Mouse (Mus musculus) brown adipose tissue, adult 24 weeks (tissue): ENCODE measurements around the gene Dhx40. TPM values are rescaled to one million over a fixed set of nuclear protein-coding genes. Genes with fewer than 3 reads are reported as not detected.

Experiments used
- H3K27ac ChIP-seq: fragments of 200-500 bp; replicated peaks from 2 replicates; pipeline ENCODE4 v1.5.1; 2012; ENCODE audit warnings: low read depth, mild to moderate bottlenecking, low read length
- H3K4me1 ChIP-seq: fragments of 200-500 bp; 2 replicates; pipeline ENCODE4 v1.6.1; 2012; ENCODE audit warnings: low read length, mixed read lengths; ENCODE audit not compliant: control insufficient read depth, insufficient read depth, insufficient read length
- H3K4me3 ChIP-seq: fragments of 200-500 bp; 2 replicates; pipeline ENCODE4 v1.5.1; 2012; ENCODE audit warnings: low read depth, mild to moderate bottlenecking, low read length, moderate library complexity; ENCODE audit not compliant: insufficient read depth
- polyA plus RNA-seq: library from polyadenylated mRNA; stranded (reverse); fragments of >200 nt; gene quantifications from 2 replicates; pipeline ENCODE4 v1.2.4, GENCODE M21; 2012; ENCODE audit not compliant: missing spikeins, insufficient read depth, insufficient read length

Dhx40 gene
- polyA plus RNA-seq, result 18.5 and 20.4 TPM in 2 replicates

- Histone ChIP-seq H3K4me3 (peak within 1 kb of the TSS; percentile 79), H3K4me1 (no peaks in the 10 kb centered on the region), H3K27ac (peak within 1 kb of the TSS; percentile 57)
Observed at GRCm38 (mm10) chr11:86807505-86807989, at the start of gene Dhx40. Gene Dhx40, minus strand, starts transcription at chr11:86807746.

- peaks cover 17% of the 10 kb centered on the region for H3K4me1 ChIP-seq
- no peak overlapping the region for H3K27ac ChIP-seq
- H3K4me3 ChIP-seq, result no peak overlapping the region
Observed at GRCm38 (mm10) chr11:86855639-86856425, 48.3 kb upstream of the Dhx40 start.

GRCm38 (mm10) chr11:86853081-86853480 is 45.5 kb upstream of the Dhx40 start:
- Histone ChIP-seq H3K4me1 (peaks cover 6% of the 10 kb centered on the region), H3K27ac (no peak overlapping the region), H3K4me3 (no peak overlapping the region)

- Histone ChIP-seq H3K4me3 (no peak overlapping the region; the same call in 1 of the 2 replicates), H3K27ac (no peak overlapping the region), H3K4me1 (peaks cover 6% of the 10 kb centered on the region)
Observed at GRCm38 (mm10) chr11:86852534-86853054, 45.0 kb upstream of the Dhx40 start.

GRCm38 (mm10) chr11:86851714-86852533 is 44.4 kb upstream of the Dhx40 start:
- Histone ChIP-seq H3K27ac (0 out of 2 replicates have a peak overlapping the region, but pooled peaks have one; percentile 21), H3K4me3 (no peak overlapping the region), H3K4me1 (peaks cover 6% of the 10 kb centered on the region; the same call in 1 of the 2 replicates)

- Histone ChIP-seq H3K27ac (0 out of 2 replicates have a peak overlapping the region, but pooled peaks have one; percentile 21), H3K4me1 (peaks cover 6% of the 10 kb centered on the region; the same call in 1 of the 2 replicates), H3K4me3 (no peak overlapping the region)
Observed at GRCm38 (mm10) chr11:86851234-86851671, 43.7 kb upstream of the Dhx40 start.

GRCm38 (mm10) chr11:86843831-86844230 is 36.3 kb upstream of the Dhx40 start:
- Histone ChIP-seq H3K4me3 (no peak overlapping the region), H3K27ac (no peak overlapping the region), H3K4me1 (peaks cover 9% of the 10 kb centered on the region; the same call in 1 of the 2 replicates)

- Histone ChIP-seq H3K27ac (no peak overlapping the region), H3K4me3 (no peak overlapping the region), H3K4me1 (peaks cover 9% of the 10 kb centered on the region; the same call in 1 of the 2 replicates)
Observed at GRCm38 (mm10) chr11:86841261-86841660, 33.7 kb upstream of the Dhx40 start.

- Histone ChIP-seq H3K4me3 (no peak overlapping the region), H3K27ac (no peak overlapping the region), H3K4me1 (peaks cover 12% of the 10 kb centered on the region; the same call in 1 of the 2 replicates)
Observed at GRCm38 (mm10) chr11:86840511-86841154, 33.1 kb upstream of the Dhx40 start.

GRCm38 (mm10) chr11:86839716-86840447 is 32.3 kb upstream of the Dhx40 start:
- Histone ChIP-seq H3K4me3 (no peak overlapping the region), H3K27ac (peak overlapping the region; percentile 92), H3K4me1 (peaks cover 12% of the 10 kb centered on the region; the same call in 1 of the 2 replicates)

GRCm38 (mm10) chr11:86838792-86839191 is 31.2 kb upstream of the Dhx40 start:
- Histone ChIP-seq H3K4me3 (no peak overlapping the region), H3K27ac (no peak overlapping the region), H3K4me1 (peaks cover 12% of the 10 kb centered on the region; the same call in 1 of the 2 replicates)

- H3K4me3 ChIP-seq, result no peak overlapping the region
- H3K27ac ChIP-seq, result peak overlapping the region; percentile 66
- peaks cover 12% of the 10 kb centered on the region; the same call in 1 of the 2 replicates for H3K4me1 ChIP-seq
Observed at GRCm38 (mm10) chr11:86836366-86836765, 28.8 kb upstream of the Dhx40 start.

- Histone ChIP-seq H3K27ac (no peak overlapping the region), H3K4me3 (no peak overlapping the region), H3K4me1 (peaks cover 7% of the 10 kb centered on the region; the same call in 1 of the 2 replicates)
Observed at GRCm38 (mm10) chr11:86834628-86835338, 27.2 kb upstream of the Dhx40 start.
